Mouse (Mus musculus) neural tube, embryonic 13.5 days (tissue): ENCODE measurements around the gene Phf23. TPM values are rescaled to one million over a fixed set of nuclear protein-coding genes. Genes with fewer than 3 reads are reported as not detected.

Experiments used
- ATAC-seq: fragments of 200-750 bp; cut with Nextera tagmentation; 2 replicates; pipeline ENCODE4 v1.8.0; 2017; ENCODE audit warnings: low read depth, mild to moderate bottlenecking, moderate TSS enrichment, moderate library complexity
- H3K27ac ChIP-seq: fragments of 300-500 bp; sonication (generic); replicated peaks from 2 replicates; pipeline ENCODE4 v1.5.1; 2015; ENCODE audit warnings: moderate library complexity, mild to moderate bottlenecking, inconsistent platforms
- H3K27me3 ChIP-seq: fragments of 300-500 bp; sonication (generic); 2 replicates; pipeline ENCODE4 v1.6.1; 2015; ENCODE audit warnings: mild to moderate bottlenecking, inconsistent platforms
- H3K36me3 ChIP-seq: fragments of 300-500 bp; sonication (generic); 2 replicates; pipeline ENCODE4 v1.6.1; 2015; ENCODE audit warnings: mild to moderate bottlenecking, inconsistent platforms
- H3K4me1 ChIP-seq: fragments of 300-500 bp; sonication (generic); replicated peaks from 2 replicates; pipeline ENCODE4 v1.6.1; 2015; ENCODE audit warnings: inconsistent platforms
- H3K4me2 ChIP-seq: fragments of 300-500 bp; sonication (generic); 2 replicates; pipeline ENCODE4 v1.6.1; 2015; ENCODE audit warnings: inconsistent platforms, mild to moderate bottlenecking, moderate library complexity
- H3K4me3 ChIP-seq: fragments of 300-500 bp; sonication (generic); 2 replicates; pipeline ENCODE4 v1.5.1; 2015; ENCODE audit warnings: mild to moderate bottlenecking, inconsistent platforms
- H3K9ac ChIP-seq: fragments of 300-500 bp; sonication (generic); 2 replicates; pipeline ENCODE4 v1.6.1; 2015; ENCODE audit warnings: moderate library complexity, mild to moderate bottlenecking, inconsistent platforms
- H3K9me3 ChIP-seq: fragments of 300-500 bp; sonication (generic); 2 replicates; pipeline ENCODE4 v1.6.1; 2016; ENCODE audit warnings: inconsistent platforms
- WGBS: fragments of 180-500 bp; shearing (Covaris S2); methylation state at CpG from one replicate; pipeline ENCODE4 v1.1.7; 2015; 5-methylcytosine and 5-hydroxymethylcytosine counted together
- polyA plus RNA-seq: library from polyadenylated mRNA; unstranded; fragments of >200 nt; fragmentation: Nextera tagmentation; extraction: Ambion mirVana; gene quantifications from 2 replicates; pipeline ENCODE4 v1.2.1, GENCODE M21; 2015

Gene Phf23
- polyA plus RNA-seq, 1 experiment from 2014 or later = 76.3 TPM

DNA sequence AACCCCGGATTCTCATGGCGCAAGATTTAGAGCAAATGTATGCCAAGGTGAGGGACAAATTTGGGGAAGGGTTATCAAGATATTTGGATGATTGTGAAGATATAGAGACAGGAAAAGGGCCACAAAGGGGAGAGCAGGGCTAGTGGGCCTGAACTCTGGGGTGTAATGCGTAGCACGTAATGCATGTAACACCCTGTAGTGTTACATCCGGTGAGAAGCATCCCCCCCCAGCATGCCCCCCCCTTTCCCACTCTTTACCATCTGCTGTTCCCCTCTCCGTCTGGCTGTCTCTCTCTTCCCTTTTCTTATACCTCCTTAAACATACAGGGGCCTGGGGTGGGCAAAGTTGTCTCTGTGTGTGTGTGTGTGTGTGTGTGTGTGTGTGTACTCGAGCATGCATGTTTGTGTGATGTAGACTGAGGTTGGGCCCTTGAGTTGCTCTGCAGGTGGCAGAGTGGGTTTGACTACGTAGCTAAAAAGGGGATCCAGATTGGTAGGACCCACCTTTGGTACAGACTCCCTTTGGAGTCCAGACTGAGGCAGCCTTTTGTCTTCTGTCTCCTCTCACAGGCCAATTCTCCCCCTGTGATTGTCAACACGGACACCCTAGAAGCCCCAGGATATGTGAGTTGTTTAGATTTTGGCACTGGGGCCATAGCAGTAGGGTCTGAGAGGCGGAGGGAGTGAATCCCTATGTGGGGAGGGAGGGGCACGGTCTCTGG lies 34.4 kb downstream of the Phf23 start:
- H3K4me1 ChIP-seq = peaks cover 64% of the 10 kb centered on the region
- H3K27ac ChIP-seq = peak overlapping the region; percentile 98
- peak overlapping the region; percentile 66 for H3K9ac ChIP-seq
- peak; percentile 57 for ATAC-seq
- WGBS = 22% methylated on average over 11 of the region's 11 CpGs
- H3K4me3 ChIP-seq = peak overlapping the region; percentile 32
- no peaks in the 10 kb centered on the region for H3K9me3 ChIP-seq
- H3K36me3 ChIP-seq = peaks cover 44% of the 10 kb centered on the region
- peak overlapping the region; percentile 66 for H3K4me2 ChIP-seq
- no peaks in the 10 kb centered on the region for H3K27me3 ChIP-seq

DNA sequence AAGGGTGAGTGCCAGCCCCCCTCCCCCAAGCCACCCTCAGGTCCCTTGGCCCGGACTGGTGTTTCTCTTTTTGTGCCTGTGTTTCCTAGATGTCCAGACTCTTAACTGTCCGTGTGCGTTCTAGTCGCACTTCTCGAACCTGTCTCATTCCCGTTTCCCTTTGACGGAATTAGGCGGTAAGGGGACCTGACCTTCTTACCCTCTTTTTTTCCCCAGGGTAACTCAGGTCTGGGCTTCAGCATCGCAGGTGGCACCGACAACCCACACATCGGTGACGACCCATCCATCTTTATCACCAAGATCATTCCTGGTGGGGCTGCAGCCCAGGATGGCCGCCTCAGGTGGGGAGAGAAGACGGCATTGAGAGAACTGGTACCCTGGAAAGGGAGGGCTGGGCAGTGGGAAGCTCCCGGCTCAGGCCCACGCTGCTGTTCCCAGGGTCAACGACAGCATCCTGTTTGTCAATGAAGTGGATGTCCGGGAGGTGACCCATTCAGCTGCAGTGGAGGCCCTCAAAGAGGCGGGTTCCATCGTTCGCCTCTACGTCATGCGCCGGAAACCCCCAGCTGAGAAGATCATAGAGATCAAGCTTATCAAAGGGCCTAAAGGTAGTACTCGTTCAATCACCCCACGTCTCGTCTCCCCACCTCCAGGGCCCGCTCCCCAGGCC lies 35.2 kb downstream of the Phf23 start:
- Histone ChIP-seq H3K27me3 (no peaks in the 10 kb centered on the region), H3K9ac (peak overlapping the region; percentile 66), H3K4me2 (peak overlapping the region; percentile 66), H3K4me3 (peak overlapping the region; percentile 32), H3K4me1 (peaks cover 56% of the 10 kb centered on the region), H3K36me3 (peaks cover 47% of the 10 kb centered on the region), H3K9me3 (no peaks in the 10 kb centered on the region), H3K27ac (peak overlapping the region; percentile 98)
- 90% methylated on average over 28 of the region's 28 CpGs for WGBS
- ATAC-seq = no peak

DNA sequence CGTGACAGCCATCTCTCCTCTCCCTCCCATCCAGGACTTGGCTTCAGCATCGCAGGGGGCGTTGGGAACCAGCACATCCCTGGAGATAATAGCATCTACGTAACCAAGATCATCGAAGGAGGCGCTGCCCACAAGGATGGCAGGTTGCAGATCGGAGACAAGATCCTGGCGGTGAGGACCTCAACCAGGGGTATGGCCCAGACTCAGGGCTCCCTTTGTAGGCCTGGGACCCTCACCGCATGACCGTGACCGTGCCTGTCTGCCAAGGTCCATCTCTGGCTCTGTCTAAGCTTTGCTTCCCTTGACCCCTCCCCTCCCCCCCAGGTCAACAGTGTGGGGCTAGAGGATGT lies 35.7 kb downstream of the Phf23 start:
- peaks cover 49% of the 10 kb centered on the region for H3K36me3 ChIP-seq
- WGBS = 95% methylated on average over 11 of the region's 11 CpGs
- H3K9me3 ChIP-seq = no peaks in the 10 kb centered on the region
- H3K4me1 ChIP-seq = peaks cover 51% of the 10 kb centered on the region
- peak overlapping the region; percentile 5; the same call in 1 of the 2 replicates for H3K27ac ChIP-seq
- no peak overlapping the region for H3K9ac ChIP-seq
- no peak for ATAC-seq
- no peaks in the 10 kb centered on the region for H3K27me3 ChIP-seq
- H3K4me2 ChIP-seq = no peak overlapping the region
- H3K4me3 ChIP-seq = no peak overlapping the region

DNA sequence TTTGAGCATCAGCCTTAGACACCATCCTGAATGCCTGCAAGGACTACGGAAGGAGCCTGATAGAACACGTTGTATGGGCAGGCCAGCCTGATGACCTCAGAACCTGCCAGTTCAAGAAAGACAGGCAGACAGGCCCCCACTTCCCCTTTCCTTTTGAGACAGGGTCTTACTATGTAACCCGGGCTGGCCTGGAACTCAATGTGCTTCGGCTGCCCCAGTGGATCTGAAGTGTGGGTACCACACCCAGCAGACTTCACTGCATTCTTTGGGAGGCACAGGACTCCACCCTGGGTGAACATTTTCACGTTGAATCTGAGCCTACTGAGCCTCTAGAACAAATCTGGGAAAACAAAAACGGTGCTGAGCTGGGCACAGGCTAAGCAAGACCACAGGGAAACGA lies 42.6 kb downstream of the Phf23 start:
- Histone ChIP-seq H3K4me1 (no peaks in the 10 kb centered on the region), H3K36me3 (peaks cover 82% of the 10 kb centered on the region)

DNA sequence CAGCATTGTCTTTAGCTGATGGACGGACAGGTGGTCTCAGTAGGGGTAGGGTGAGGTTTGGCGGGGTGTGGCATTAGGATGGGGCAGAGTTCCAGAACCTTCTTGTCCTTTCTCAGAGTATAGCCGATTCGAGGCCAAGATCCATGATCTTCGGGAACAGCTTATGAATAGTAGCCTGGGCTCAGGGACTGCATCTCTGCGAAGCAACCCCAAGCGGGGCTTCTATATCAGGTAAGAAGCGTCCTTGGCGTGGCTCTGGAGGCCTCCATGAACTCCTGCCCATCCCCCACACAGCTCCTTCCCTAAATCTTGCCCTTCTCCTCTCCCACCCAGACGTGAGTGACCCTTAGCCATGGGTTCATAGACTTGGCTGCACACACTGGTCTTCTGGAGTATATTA lies 44.1 kb downstream of the Phf23 start:
- Histone ChIP-seq H3K36me3 (peaks cover 82% of the 10 kb centered on the region), H3K27me3 (no peaks in the 10 kb centered on the region), H3K9ac (no peak overlapping the region), H3K27ac (no peak overlapping the region), H3K4me3 (no peak overlapping the region), H3K9me3 (no peaks in the 10 kb centered on the region), H3K4me2 (no peak overlapping the region), H3K4me1 (no peaks in the 10 kb centered on the region)
- WGBS = 94% methylated on average over 10 of the region's 10 CpGs
- ATAC-seq = no peak

More for the DNA sequence above, 42.6 kb downstream of the Phf23 start:
- no peak for ATAC-seq
- Histone ChIP-seq H3K9me3 (no peaks in the 10 kb centered on the region), H3K27ac (no peak overlapping the region), H3K4me2 (no peak overlapping the region), H3K27me3 (no peaks in the 10 kb centered on the region), H3K4me3 (no peak overlapping the region), H3K9ac (no peak overlapping the region)
- 81% methylated on average over 7 of the region's 7 CpGs for WGBS

DNA sequence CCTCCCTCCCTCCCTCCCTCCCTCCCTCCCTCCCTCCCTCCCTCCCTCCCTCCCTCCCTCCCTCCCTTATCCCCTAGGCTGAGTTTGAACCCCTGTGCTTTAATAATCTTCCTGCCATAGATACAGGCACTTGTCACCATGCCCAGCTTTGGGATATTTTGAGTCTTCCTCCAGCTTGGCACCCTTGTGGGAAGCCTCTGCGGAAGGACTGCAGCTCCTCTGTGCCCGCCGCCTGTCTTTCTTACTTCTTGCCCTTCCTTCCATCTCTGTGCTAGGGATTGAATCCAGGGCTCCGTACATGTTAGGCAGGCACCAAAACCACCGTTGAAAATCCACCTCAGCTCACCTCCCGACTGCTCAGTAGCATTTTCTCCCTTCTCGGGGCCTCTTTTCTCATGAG lies 44.6 kb downstream of the Phf23 start:
- Histone ChIP-seq H3K4me3 (no peak overlapping the region), H3K4me1 (no peaks in the 10 kb centered on the region), H3K4me2 (no peak overlapping the region), H3K27me3 (no peaks in the 10 kb centered on the region), H3K9ac (no peak overlapping the region), H3K36me3 (peaks cover 84% of the 10 kb centered on the region), H3K27ac (no peak overlapping the region), H3K9me3 (no peaks in the 10 kb centered on the region)
- no peak for ATAC-seq
- WGBS = 95% methylated on average over 7 of the region's 7 CpGs

DNA sequence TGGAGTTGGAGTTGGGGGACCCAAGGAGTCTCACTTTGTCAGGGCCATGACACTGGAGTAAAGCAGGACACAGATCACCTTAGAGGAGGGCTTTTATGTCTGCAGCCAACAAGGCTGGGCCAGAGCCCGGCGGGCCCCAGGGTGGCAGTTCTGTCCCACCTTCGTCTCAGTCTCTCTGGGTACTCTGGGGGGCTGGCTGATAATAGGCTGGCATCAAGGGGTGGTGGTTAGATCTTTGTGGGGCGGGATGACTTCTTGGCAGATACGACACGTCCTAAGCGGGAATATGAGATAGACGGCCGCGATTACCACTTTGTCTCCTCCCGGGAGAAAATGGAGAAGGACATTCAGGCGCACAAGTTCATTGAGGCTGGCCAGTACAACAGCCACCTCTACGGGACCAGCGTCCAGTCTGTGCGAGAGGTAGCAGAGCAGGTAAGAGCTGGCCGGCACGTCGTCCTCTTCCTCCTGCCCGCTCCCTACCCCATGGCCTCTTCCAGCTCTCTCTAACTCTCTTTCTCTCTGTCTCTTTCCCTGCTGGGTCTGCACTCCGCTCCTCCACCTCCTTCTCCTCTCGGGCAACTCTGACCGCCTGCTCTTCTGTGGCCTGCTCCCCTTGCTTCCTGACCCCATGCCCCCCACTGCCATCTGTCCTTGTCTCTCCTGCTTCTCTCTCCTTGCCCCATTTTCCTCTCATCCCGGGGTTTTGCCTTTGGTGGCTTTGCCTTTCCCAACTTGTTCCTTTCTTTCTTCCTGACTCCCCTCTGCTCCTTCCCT lies 46.9 kb downstream of the Phf23 start:
- Histone ChIP-seq H3K27ac (no peak overlapping the region), H3K4me3 (no peak overlapping the region), H3K27me3 (no peaks in the 10 kb centered on the region), H3K9me3 (no peaks in the 10 kb centered on the region), H3K36me3 (peaks cover 79% of the 10 kb centered on the region), H3K9ac (no peak overlapping the region), H3K4me2 (no peak overlapping the region), H3K4me1 (no peaks in the 10 kb centered on the region)
- 88% methylated on average over 23 of the region's 23 CpGs for WGBS
- ATAC-seq = no peak

DNA sequence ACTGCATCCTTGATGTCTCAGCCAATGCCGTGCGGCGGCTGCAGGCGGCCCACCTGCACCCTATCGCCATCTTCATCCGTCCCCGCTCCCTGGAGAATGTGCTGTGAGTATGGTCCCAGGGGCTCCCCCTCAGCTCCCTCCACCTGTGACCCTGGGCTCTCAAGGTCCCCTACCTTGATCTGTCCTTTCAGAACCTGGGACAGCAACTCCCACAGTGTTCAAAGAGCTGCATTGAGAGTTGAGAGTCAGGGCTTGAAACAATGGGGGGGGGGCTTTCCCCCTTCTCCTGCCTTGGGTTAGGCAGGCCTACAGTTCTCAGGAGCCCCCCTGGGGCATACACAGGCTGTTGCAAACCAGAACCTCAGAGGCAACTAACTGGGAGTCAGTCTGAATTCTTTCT lies 48.1 kb downstream of the Phf23 start:
- 75% methylated on average over 7 of the region's 7 CpGs for WGBS

DNA sequence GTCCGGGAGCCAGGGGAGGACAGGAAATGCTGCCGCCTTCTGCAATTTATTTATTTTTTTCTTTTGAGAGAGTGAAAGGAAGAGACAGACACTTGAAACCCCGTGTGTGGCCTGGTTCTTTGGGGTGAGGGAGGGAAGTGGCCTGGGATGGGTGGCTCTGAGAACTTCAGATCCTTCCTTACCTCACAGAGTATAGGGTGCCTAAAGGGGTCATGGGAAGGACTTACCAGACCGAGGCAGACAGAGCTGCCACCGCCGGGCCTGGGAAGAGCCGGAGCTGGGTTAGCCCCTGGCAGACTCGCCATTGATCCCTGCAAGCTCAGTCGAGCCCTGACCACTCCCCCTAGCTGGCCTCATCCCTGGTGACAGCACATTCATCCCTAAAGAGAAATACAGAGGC lies 49.9 kb downstream of the Phf23 start:
- H3K36me3 ChIP-seq = peaks cover 53% of the 10 kb centered on the region
- no peak overlapping the region for H3K9ac ChIP-seq
- H3K4me2 ChIP-seq = no peak overlapping the region
- H3K27me3 ChIP-seq = no peaks in the 10 kb centered on the region
- 30% methylated on average over 9 of the region's 9 CpGs for WGBS
- 0 out of 2 replicates have a peak overlapping the region, but pooled peaks have one; percentile 18 for H3K27ac ChIP-seq
- no peak for ATAC-seq
- no peaks in the 10 kb centered on the region for H3K9me3 ChIP-seq
- H3K4me1 ChIP-seq = no peaks in the 10 kb centered on the region
- no peak overlapping the region for H3K4me3 ChIP-seq

More for the DNA sequence above, 48.1 kb downstream of the Phf23 start:
- 0 out of 2 replicates have a peak overlapping the region, but pooled peaks have one; percentile 1 for H3K27ac ChIP-seq
- no peak overlapping the region for H3K4me3 ChIP-seq
- no peaks in the 10 kb centered on the region for H3K27me3 ChIP-seq
- H3K4me2 ChIP-seq = no peak overlapping the region
- no peaks in the 10 kb centered on the region for H3K4me1 ChIP-seq
- no peak overlapping the region for H3K9ac ChIP-seq
- no peak for ATAC-seq
- H3K9me3 ChIP-seq = no peaks in the 10 kb centered on the region
- peaks cover 68% of the 10 kb centered on the region for H3K36me3 ChIP-seq

DNA sequence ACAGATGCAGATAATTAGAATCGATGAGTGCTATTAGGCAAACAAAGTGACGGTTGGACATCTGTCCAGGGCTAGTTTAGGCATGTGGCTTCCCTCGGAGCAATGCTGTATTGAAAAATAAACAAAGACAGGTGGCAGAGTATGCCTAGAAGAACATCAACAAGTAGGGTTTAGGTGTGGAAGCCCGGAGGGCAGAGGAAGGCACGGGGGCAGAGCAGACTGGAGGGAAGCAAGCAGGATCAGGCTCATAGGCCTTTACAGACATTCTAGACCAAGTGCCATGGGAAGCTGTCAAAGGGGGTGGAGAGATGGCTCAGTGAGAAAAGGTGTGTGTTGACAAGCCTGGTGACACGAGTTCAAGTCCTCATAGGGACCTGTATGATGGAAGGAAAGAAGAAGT lies 53.8 kb downstream of the Phf23 start:
- H3K4me2 ChIP-seq = no peak overlapping the region
- no peak overlapping the region for H3K27ac ChIP-seq
- H3K4me3 ChIP-seq = no peak overlapping the region
- WGBS = 71% methylated on average over 6 of the region's 6 CpGs
- 0 out of 2 replicates have a peak, but pooled peaks cover 3% of the 10 kb centered on the region for H3K27me3 ChIP-seq
- peaks cover 15% of the 10 kb centered on the region for H3K36me3 ChIP-seq
- no peak for ATAC-seq
- no peak overlapping the region for H3K9ac ChIP-seq
- H3K9me3 ChIP-seq = no peaks in the 10 kb centered on the region
- no peaks in the 10 kb centered on the region for H3K4me1 ChIP-seq
